In the genomic region with DNA sequence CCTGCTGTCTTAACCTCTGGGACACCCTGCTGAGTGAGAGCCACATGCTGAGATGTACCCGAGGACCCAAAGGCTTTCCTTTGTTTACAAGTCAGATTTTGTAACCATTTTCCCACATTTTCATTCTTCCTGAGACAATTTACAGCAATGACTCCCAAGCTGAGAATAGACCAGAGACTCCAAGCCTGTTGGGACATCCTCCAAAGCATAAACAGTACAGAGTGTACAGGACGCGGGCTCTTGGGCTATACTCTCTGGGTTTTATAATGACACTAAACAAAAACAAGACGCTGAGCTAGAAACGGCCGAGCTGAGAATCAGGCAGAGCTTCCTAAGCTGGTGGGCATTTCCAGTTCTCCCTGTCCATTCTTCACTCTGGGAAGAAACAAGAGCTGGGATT, we compare ENCODE assay signal across 29 mouse cellular contexts. TPM values are rescaled to one million over a fixed set of nuclear protein-coding genes. Genes with fewer than 3 reads are reported as not detected.
DNase-seq lines count a peak whose midpoint lies in the region; ATAC-seq and TF ChIP-seq lines count a peak whose summit lies in the region.
"Had no signal": no experiment of that assay in that cellular context is flagged by ENCODE, and none has a peak within 500 bp of the region (broad histone marks: within the 10 kb centered on the region; RNA-seq: fewer than 3 reads in every experiment).

No protein-coding gene starts in this region.

- ATAC-seq in liver, postnatal 0 days, result no peak
- no peak for ATAC-seq in stomach, postnatal 0 days (ENCODE audit: low FRiP score, low TSS enrichment)
- ATAC-seq: activated CD4-positive, CD25-positive, alpha-beta regulatory T cell, adult 4 months; forebrain, postnatal 0 days; hindbrain, postnatal 0 days; intestine, embryonic 15.5 days; midbrain, embryonic 13.5 days had no signal

- no peak for TF ChIP-seq POLR2A in kidney, adult 2 months (IDR thresholded peaks at IDR 0.05; ENCODE audit: low read depth, low read length)
- TF ChIP-seq POLR2A in liver, adult 2 months (IDR thresholded peaks at IDR 0.05; ENCODE audit: extremely low read depth, insufficient read depth, low read length), result no peak

- H3K4me3 ChIP-seq in kidney, adult 2 months (ENCODE audit: insufficient read depth, low read depth, low read length), result no peak overlapping the region
- no peak overlapping the region for H3K4me3 ChIP-seq in liver, adult 2 months (ENCODE audit: insufficient read depth, low read depth, low read length)
- no peak overlapping the region for H3K4me3 ChIP-seq in liver, postnatal 0 days (ENCODE audit: low read depth, low read length)
- no peak overlapping the region for H3K4me3 ChIP-seq in E14TG2a.4 (replicated peaks; ENCODE audit: low read length)
- H3K4me3 ChIP-seq in stomach, postnatal 0 days (ENCODE audit: low read depth, low read length), result no peak overlapping the region
- H3K4me3 ChIP-seq: embryonic facial prominence, embryonic 10.5 days; embryonic facial prominence, embryonic 15.5 days; forebrain, embryonic 12.5 days; heart, embryonic 12.5 days; intestine, embryonic 15.5 days; liver, embryonic 13.5 days; lung, embryonic 15.5 days; megakaryocyte, embryonic 14.5 days; midbrain, embryonic 13.5 days; neural tube, embryonic 13.5 days had no signal

- peak overlapping the region; percentile 95 for H3K27ac ChIP-seq in kidney, adult 2 months (ENCODE audit: insufficient read depth, low read depth, low read length)
- peak overlapping the region; percentile 31; the same call in 1 of the 2 replicates for H3K27ac ChIP-seq in liver, adult 2 months (replicated peaks; ENCODE audit: insufficient read depth, low read depth, low read length)
- no peak overlapping the region for H3K27ac ChIP-seq in liver, postnatal 0 days (ENCODE audit: low read depth)
- H3K27ac ChIP-seq in stomach, postnatal 0 days (replicated peaks), result no peak overlapping the region
- H3K27ac ChIP-seq: embryonic facial prominence, embryonic 10.5 days; embryonic facial prominence, embryonic 15.5 days; forebrain, embryonic 12.5 days; hindbrain, postnatal 0 days; intestine, embryonic 15.5 days; liver, embryonic 13.5 days; lung, embryonic 15.5 days; midbrain, embryonic 13.5 days; neural tube, embryonic 13.5 days had no signal

- H3K4me2 ChIP-seq in liver, postnatal 0 days (ENCODE audit: low read depth, low read length), result no peak overlapping the region
- H3K4me2 ChIP-seq in stomach, postnatal 0 days (replicated peaks; ENCODE audit: low read depth), result no peak overlapping the region
- H3K4me2 ChIP-seq: embryonic facial prominence, embryonic 15.5 days; forebrain, embryonic 12.5 days; heart, embryonic 12.5 days; intestine, embryonic 15.5 days; liver, embryonic 13.5 days; lung, embryonic 15.5 days; midbrain, embryonic 13.5 days; neural tube, embryonic 13.5 days had no signal

- no peak overlapping the region for H3K9ac ChIP-seq in liver, adult 2 months (ENCODE audit: low read depth, low read length)
- no peak overlapping the region for H3K9ac ChIP-seq in liver, postnatal 0 days (replicated peaks)
- H3K9ac ChIP-seq in stomach, postnatal 0 days (ENCODE audit: low read length), result no peak overlapping the region
- H3K9ac ChIP-seq: embryonic facial prominence, embryonic 15.5 days; forebrain, embryonic 12.5 days; forebrain, postnatal 0 days; heart, embryonic 12.5 days; intestine, embryonic 15.5 days; liver, embryonic 13.5 days; lung, embryonic 15.5 days; midbrain, embryonic 13.5 days; neural tube, embryonic 13.5 days had no signal

- H3K4me1 ChIP-seq in kidney, adult 2 months (ENCODE audit: control insufficient read depth, insufficient read depth, low read length), result peaks cover 11% of the 10 kb centered on the region
- no peaks in the 10 kb centered on the region for H3K4me1 ChIP-seq in liver, adult 2 months (ENCODE audit: control insufficient read depth, insufficient read depth, low read length)
- no peaks in the 10 kb centered on the region for H3K4me1 ChIP-seq in liver, postnatal 0 days (ENCODE audit: insufficient read depth)
- no peaks in the 10 kb centered on the region for H3K4me1 ChIP-seq in E14TG2a.4 (replicated peaks; ENCODE audit: low read depth, low read length)
- no peaks in the 10 kb centered on the region; the same call in 1 of the 2 replicates for H3K4me1 ChIP-seq in stomach, postnatal 0 days (replicated peaks; ENCODE audit: control insufficient read depth, insufficient read depth)
- H3K4me1 ChIP-seq: embryonic facial prominence, embryonic 10.5 days; embryonic facial prominence, embryonic 15.5 days; forebrain, embryonic 12.5 days; intestine, embryonic 15.5 days; liver, embryonic 13.5 days; midbrain, embryonic 13.5 days; neural tube, embryonic 13.5 days had no signal

- H3K36me3 ChIP-seq in kidney, adult 2 months (ENCODE audit: control insufficient read depth, insufficient read depth, low read length), result no peaks in the 10 kb centered on the region
- H3K36me3 ChIP-seq in liver, adult 2 months (ENCODE audit: control insufficient read depth, insufficient read depth, low read length), result no peaks in the 10 kb centered on the region
- no peaks in the 10 kb centered on the region for H3K36me3 ChIP-seq in liver, postnatal 0 days (replicated peaks; ENCODE audit: insufficient read depth, low read length)
- no peaks in the 10 kb centered on the region for H3K36me3 ChIP-seq in E14TG2a.4 (ENCODE audit: insufficient read depth, low read length)
- no peaks in the 10 kb centered on the region for H3K36me3 ChIP-seq in stomach, postnatal 0 days (ENCODE audit: control insufficient read depth, insufficient read depth, low read length)
- H3K36me3 ChIP-seq: embryonic facial prominence, embryonic 10.5 days; embryonic facial prominence, embryonic 15.5 days; forebrain, embryonic 12.5 days; heart, embryonic 12.5 days; intestine, embryonic 15.5 days; liver, embryonic 13.5 days; lung, embryonic 15.5 days; midbrain, embryonic 13.5 days; neural tube, embryonic 13.5 days had no signal

- no peaks in the 10 kb centered on the region for H3K9me3 ChIP-seq in liver, postnatal 0 days (ENCODE audit: low read length)
- no peaks in the 10 kb centered on the region for H3K9me3 ChIP-seq in E14TG2a.4 (ENCODE audit: low read length)
- no peaks in the 10 kb centered on the region for H3K9me3 ChIP-seq in stomach, postnatal 0 days (ENCODE audit: control insufficient read depth, low read length)
- H3K9me3 ChIP-seq: embryonic facial prominence, embryonic 10.5 days; embryonic facial prominence, embryonic 15.5 days; heart, embryonic 12.5 days; intestine, embryonic 15.5 days; liver, embryonic 13.5 days; lung, embryonic 15.5 days; midbrain, embryonic 13.5 days; neural tube, embryonic 13.5 days had no signal

- peak; percentile 36 for DNase-seq in kidney, adult 2 months
- no peak for DNase-seq in kidney, postnatal 10 days
- DNase-seq in liver, adult 2 months (ENCODE audit: extremely low read depth, low read depth, low spot score), result peak; percentile 43
- DNase-seq in liver, postnatal 0 days, result no peak
- DNase-seq in adipocyte (ENCODE audit: low spot score), result peak; percentile 66
- no peak for DNase-seq in stomach, postnatal 0 days (ENCODE audit: low spot score)
- DNase-seq: adrenal gland, adult 8-10 months; cerebellum, adult 8-10 months; cerebellum, postnatal 25 days; forebrain, postnatal 0 days; gastrocnemius, postnatal 10 days; heart, postnatal 14 days; layer of hippocampus, postnatal 36 days; left cerebral cortex, postnatal 4 days; liver, embryonic 13.5 days; right cerebral cortex, postnatal 4 days had no signal

- no peak for TF ChIP-seq CTCF in kidney, adult 2 months (conservative IDR thresholded peaks at IDR 0.05; ENCODE audit: insufficient read depth, insufficient read length, low read depth, low read length)
- no peak for TF ChIP-seq CTCF in liver, adult 2 months (IDR thresholded peaks at IDR 0.05; ENCODE audit: low read depth, low read length)
- no peak for TF ChIP-seq CTCF in liver, postnatal 0 days (IDR thresholded peaks at IDR 0.05; ENCODE audit: low read depth)
- 0 out of 2 replicates have a peak, but pooled peaks have one; percentile 5 for TF ChIP-seq CTCF in E14TG2a.4 (conservative IDR thresholded peaks at IDR 0.05; ENCODE audit: low read length)
- no peak for TF ChIP-seq CTCF in stomach, postnatal 0 days (IDR thresholded peaks at IDR 0.05; ENCODE audit: low read depth)

- WGBS in kidney, adult 2 months, result 78% methylated on average over 6 of the region's 6 CpGs
- 87% methylated on average over 6 of the region's 6 CpGs for WGBS in liver, adult 2 months
- 78% methylated on average over 6 of the region's 6 CpGs for WGBS in liver, postnatal 0 days (ENCODE audit: insufficient replicate concordance)
- WGBS in stomach, postnatal 0 days, result 63% methylated on average over 6 of the region's 6 CpGs

- H3K27me3 ChIP-seq in kidney, adult 2 months (replicated peaks; ENCODE audit: control insufficient read depth, insufficient read depth, low read length), result no peaks in the 10 kb centered on the region
- no peaks in the 10 kb centered on the region for H3K27me3 ChIP-seq in liver, adult 2 months (ENCODE audit: control insufficient read depth, insufficient read depth, low read length)
- no peaks in the 10 kb centered on the region for H3K27me3 ChIP-seq in liver, postnatal 0 days (ENCODE audit: insufficient read depth, low read length)
- H3K27me3 ChIP-seq in E14TG2a.4 (ENCODE audit: insufficient read depth, low read length), result no peaks in the 10 kb centered on the region
- no peaks in the 10 kb centered on the region for H3K27me3 ChIP-seq in stomach, postnatal 0 days (ENCODE audit: control insufficient read depth, insufficient read depth, low read length)
- H3K27me3 ChIP-seq: embryonic facial prominence, embryonic 15.5 days; forebrain, embryonic 12.5 days; heart, embryonic 12.5 days; intestine, embryonic 15.5 days; liver, embryonic 13.5 days; lung, embryonic 15.5 days; midbrain, embryonic 13.5 days; neural tube, embryonic 13.5 days had no signal

- TF ChIP-seq EP300 in liver, postnatal 0 days (IDR thresholded peaks at IDR 0.05; ENCODE audit: low read depth), result no peak
- no peak for TF ChIP-seq EP300 in stomach, postnatal 0 days (optimal IDR thresholded peaks at IDR 0.05)

- H3K79me2 ChIP-seq in liver, adult 2 months (ENCODE audit: control insufficient read depth, insufficient read depth, low read length), result no peaks in the 10 kb centered on the region

RNA-seq across cellular contexts. Expression of a gene that starts 31.0 kb away (rescaled TPM):
- 21.8 and 26.3 TPM in 2 replicates for polyA plus RNA-seq in kidney, adult 2 months (2012; rRNA removed)
- total RNA-seq in liver, adult 2 months (2014; rRNA removed), result 2.4 and 4.8 TPM in 2 replicates
- 5.6 and 7.3 TPM in 2 replicates for polyA plus RNA-seq in liver, adult 2 months (2012; rRNA removed)
- polyA plus RNA-seq in liver, postnatal 0 days (2015; fragmentation: Nextera tagmentation; extraction: Ambion mirVana), result 0.47 and 0.91 TPM in 2 replicates
- polyA plus RNA-seq in stomach, postnatal 0 days (2015; fragmentation: Nextera tagmentation; extraction: Ambion mirVana), result 5.0 and 6.4 TPM in 2 replicates
- total RNA-seq: granulocyte monocyte progenitor cell, adult 5-6 weeks had no signal
- polyA plus RNA-seq: activated CD4-positive, CD25-positive, alpha-beta regulatory T cell, adult 4 months had no signal

RNA-seq across cellular contexts. Expression of a gene that starts 53.4 kb away (rescaled TPM):
- 23.0 and 25.2 TPM in 2 replicates for polyA plus RNA-seq in kidney, adult 2 months (2012; rRNA removed)
- 0.55 and 0.94 TPM in 2 replicates for total RNA-seq in liver, adult 2 months (2014; rRNA removed)
- 2.5 and 3.7 TPM in 2 replicates for polyA plus RNA-seq in liver, adult 2 months (2012; rRNA removed)
- 0.95 and 1.2 TPM in 2 replicates for polyA plus RNA-seq in liver, postnatal 0 days (2015; fragmentation: Nextera tagmentation; extraction: Ambion mirVana)
- 5.7 and 7.5 TPM in 2 replicates for polyA plus RNA-seq in stomach, postnatal 0 days (2015; fragmentation: Nextera tagmentation; extraction: Ambion mirVana)
- total RNA-seq: granulocyte monocyte progenitor cell, adult 5-6 weeks had no signal

Comparison
In these comparisons a context has a peak if more than half of its experiments do, and no peak if none do; other contexts are left out.
1. DNase-seq: peak in kidney, adult 2 months (single experiment), liver, adult 2 months (single experiment) and adipocyte (single experiment); none in kidney, postnatal 10 days (single experiment), liver, postnatal 0 days (single experiment) and stomach, postnatal 0 days (single experiment).
2. H3K27ac ChIP-seq: peak in kidney, adult 2 months (single experiment) and liver, adult 2 months (single experiment); none in liver, postnatal 0 days (single experiment) and stomach, postnatal 0 days (single experiment).